Mouse (Mus musculus) embryo, embryonic 11 days (tissue): ENCODE results near the gene Majin.

Experiments
- DNase-seq: peaks from one replicate; pipeline ENCODE4 v3.0.0-alpha.2; 2015

The Majin gene

GRCm38 (mm10) chr19:6184131-6184530, at the start of gene Majin:
Gene Majin, plus strand, starts transcription at chr19:6184388.
- DNase-seq = no peak

- DNase-seq = no peak
Measured at GRCm38 (mm10) chr19:6136397-6136796, 47.8 kb upstream of the Majin start.

GRCm38 (mm10) chr19:6139701-6140100, 44.5 kb upstream of the Majin start:
- DNase-seq = no peak

GRCm38 (mm10) chr19:6140374-6140677, 43.9 kb upstream of the Majin start:
- DNase-seq = no peak

GRCm38 (mm10) chr19:6140678-6141393, 43.4 kb upstream of the Majin start, which contains the start of gene Batf2:
Gene Batf2, plus strand, starts transcription at chr19:6140983.
- DNase-seq = peak; percentile 98

- DNase-seq = peak; percentile 93
Measured at GRCm38 (mm10) chr19:6141394-6141749, 42.8 kb upstream of the Majin start, which contains the start of gene Arl2. Gene Arl2, minus strand, starts transcription at chr19:6141548.

- DNase-seq = no peak
Measured at GRCm38 (mm10) chr19:6144842-6145241, 39.3 kb upstream of the Majin start.

GRCm38 (mm10) chr19:6155174-6155573, 29.0 kb upstream of the Majin start:
- no peak for DNase-seq

- no peak for DNase-seq
Measured at GRCm38 (mm10) chr19:6156372-6156771, 27.8 kb upstream of the Majin start.

GRCm38 (mm10) chr19:6157220-6157619, 27.0 kb upstream of the Majin start:
- no peak for DNase-seq

- DNase-seq = no peak
Measured at GRCm38 (mm10) chr19:6163872-6164547, 20.2 kb upstream of the Majin start.

GRCm38 (mm10) chr19:6166750-6167149, 17.4 kb upstream of the Majin start:
- no peak for DNase-seq

- DNase-seq = no peak
Measured at GRCm38 (mm10) chr19:6171215-6171614, 13.0 kb upstream of the Majin start.

- DNase-seq = peak; percentile 25
Measured at GRCm38 (mm10) chr19:6174771-6175170, 9.4 kb upstream of the Majin start.

GRCm38 (mm10) chr19:6178775-6179174, 5.4 kb upstream of the Majin start:
- no peak for DNase-seq

- peak; percentile 62 for DNase-seq
Measured at GRCm38 (mm10) chr19:6181629-6182028, 2.6 kb upstream of the Majin start.

- DNase-seq = no peak
Measured at GRCm38 (mm10) chr19:6182534-6182933, 1.7 kb upstream of the Majin start.

GRCm38 (mm10) chr19:6204265-6204664, 20.1 kb downstream of the Majin start:
- no peak for DNase-seq

GRCm38 (mm10) chr19:6206716-6207115, 22.5 kb downstream of the Majin start:
- no peak for DNase-seq

GRCm38 (mm10) chr19:6216046-6216705, 32.0 kb downstream of the Majin start:
- DNase-seq = no peak

GRCm38 (mm10) chr19:6218606-6219005, 34.4 kb downstream of the Majin start:
- DNase-seq = no peak

- DNase-seq = peak; percentile 67
Measured at GRCm38 (mm10) chr19:6226135-6226534, 41.9 kb downstream of the Majin start, which contains the start of gene Gpha2. Gene Gpha2, plus strand, starts transcription at chr19:6226380.

- no peak for DNase-seq
Measured at GRCm38 (mm10) chr19:6226763-6227162, 42.6 kb downstream of the Majin start.

- no peak for DNase-seq
Measured at GRCm38 (mm10) chr19:6227864-6228263, 43.7 kb downstream of the Majin start.
